Mouse (Mus musculus) C2C12 (cell line): ENCODE data around the gene Sox6. TPM values are rescaled to one million over a fixed set of nuclear protein-coding genes. Genes with fewer than 3 reads are reported as not detected.

Experiments used
- H3K27me3 ChIP-seq: one replicate; pipeline ENCODE4 v1.6.1; 2011; ENCODE audit not compliant: control insufficient read depth, insufficient read depth, insufficient read length
- H3K36me3 ChIP-seq: one replicate; pipeline ENCODE4 v1.6.1; 2011; ENCODE audit not compliant: control insufficient read depth, insufficient read depth
- H3K4me3 ChIP-seq: one replicate; pipeline ENCODE4 v1.5.1; 2011; ENCODE audit warnings: mild to moderate bottlenecking, control low read depth; ENCODE audit not compliant: poor library complexity, insufficient read depth, severe bottlenecking
- H3K79me2 ChIP-seq: one replicate; pipeline ENCODE4 v1.6.1; 2011; ENCODE audit not compliant: control insufficient read depth, insufficient read depth
- H3K79me3 ChIP-seq: one replicate; pipeline ENCODE4 v1.6.1; 2011; ENCODE audit warnings: low read depth, control low read depth
- H3ac ChIP-seq: one replicate; pipeline ENCODE3; 2011; ENCODE audit warnings: low read depth; ENCODE audit not compliant: control insufficient read depth, insufficient read length
- CEBPB ChIP-seq: IDR thresholded peaks from one replicate; pipeline ENCODE4 v1.6.1; 2011; ENCODE audit warnings: low read depth, mild to moderate bottlenecking, control low read depth, moderate library complexity
- CTCF ChIP-seq: IDR thresholded peaks from one replicate; pipeline ENCODE4 v1.5.1; 2011; ENCODE audit not compliant: control insufficient read depth, insufficient read depth, insufficient read length
- FOSL1 ChIP-seq: IDR thresholded peaks from one replicate; pipeline ENCODE4 v1.8.0; 2011; ENCODE audit warnings: mild to moderate bottlenecking, low read length; ENCODE audit not compliant: poor library complexity, insufficient read depth, severe bottlenecking
- MAX ChIP-seq: IDR thresholded peaks from one replicate; pipeline ENCODE4 v1.6.1; 2011; ENCODE audit warnings: mild to moderate bottlenecking, control low read depth
- MYOD1 ChIP-seq: IDR thresholded peaks from one replicate; pipeline ENCODE4 v1.6.1; 2011; ENCODE audit warnings: low read depth; ENCODE audit not compliant: control insufficient read depth, insufficient read length
- MYOG ChIP-seq: IDR thresholded peaks from one replicate; pipeline ENCODE4 v1.6.1; 2011; ENCODE audit not compliant: control insufficient read depth, insufficient read length; ENCODE audit errors: extremely low read depth
- USF1 ChIP-seq: IDR thresholded peaks from one replicate; pipeline ENCODE4 v1.6.1; 2011; ENCODE audit warnings: low read depth, mild to moderate bottlenecking, control low read depth, moderate library complexity
- polyA plus RNA-seq: library from polyadenylated mRNA; unstranded; fragments of >200 nt; fragmentation: generic; extraction: Trizol; gene quantifications from one replicate; pipeline ENCODE4 v1.2.1, GENCODE M21; 2012; ENCODE audit warnings: missing spikeins

Gene Sox6
- polyA plus RNA-seq, 1 experiment: 0.08 TPM

DNA sequence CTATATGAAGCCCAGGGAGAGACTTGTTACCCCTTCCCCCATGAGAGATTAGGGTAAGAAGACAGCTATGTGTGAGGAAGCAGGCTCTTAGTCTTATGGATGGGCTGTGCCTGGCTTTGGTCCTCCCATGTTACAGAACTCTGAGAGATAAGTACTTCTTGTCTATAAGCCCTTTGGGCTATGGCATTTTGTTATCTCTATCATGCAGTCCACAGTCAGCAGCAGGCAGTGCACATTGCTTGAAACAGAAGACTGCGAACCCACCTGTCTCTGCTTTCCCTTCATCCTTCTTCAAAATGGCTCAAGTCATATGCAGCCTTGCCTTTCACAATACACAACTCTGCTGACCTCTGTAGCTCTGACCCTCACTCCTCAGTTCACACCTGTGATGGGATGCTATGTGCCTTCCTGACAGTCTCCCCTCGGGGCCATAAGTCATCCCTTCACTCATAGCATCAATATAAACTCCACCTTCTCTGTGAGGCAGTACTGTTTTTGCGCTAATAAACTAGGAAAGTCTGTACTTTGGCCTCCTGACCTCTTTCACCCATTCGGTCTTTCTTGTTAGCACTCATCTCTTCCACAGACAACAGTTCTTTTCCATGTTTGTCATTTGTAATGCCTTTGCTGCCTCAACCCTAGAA lies 143.4 kb downstream of the Sox6 start:
- H3K36me3 ChIP-seq: no peaks in the 10 kb centered on the region
- TF ChIP-seq CTCF (no peak), FOSL1 (no peak)
- no peak overlapping the region for H3K4me3 ChIP-seq
- H3ac ChIP-seq: no peak overlapping the region
- H3K27me3 ChIP-seq: no peaks in the 10 kb centered on the region
- H3K79me2 ChIP-seq: no peaks in the 10 kb centered on the region
- no peaks in the 10 kb centered on the region for H3K79me3 ChIP-seq

DNA sequence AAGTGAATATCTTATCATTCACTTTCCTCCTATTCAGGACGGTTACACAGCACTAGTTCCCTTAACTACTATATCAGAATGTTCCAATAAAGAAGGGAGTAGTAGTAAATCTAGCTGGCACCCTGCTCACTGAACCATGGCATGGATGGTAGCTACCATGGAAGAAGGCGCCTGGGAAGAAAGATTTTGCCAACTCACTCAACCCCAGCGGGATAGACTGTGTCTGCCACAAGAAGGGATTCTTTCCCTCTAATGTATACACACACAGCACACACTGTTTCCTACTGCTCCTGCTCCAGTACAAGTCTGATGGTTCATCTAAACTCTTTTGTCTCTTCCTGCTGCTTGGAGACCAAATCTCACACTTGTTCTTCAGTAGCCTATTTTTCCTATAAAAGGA lies 147.1 kb downstream of the Sox6 start:
- Histone ChIP-seq H3K36me3 (no peaks in the 10 kb centered on the region), H3K4me3 (no peak overlapping the region), H3ac (no peak overlapping the region), H3K79me2 (no peaks in the 10 kb centered on the region), H3K79me3 (no peaks in the 10 kb centered on the region), H3K27me3 (no peaks in the 10 kb centered on the region)
- TF ChIP-seq FOSL1 (no peak), CTCF (no peak), CEBPB (no peak), MYOG (no peak), MAX (no peak), USF1 (no peak), MYOD1 (no peak)

DNA sequence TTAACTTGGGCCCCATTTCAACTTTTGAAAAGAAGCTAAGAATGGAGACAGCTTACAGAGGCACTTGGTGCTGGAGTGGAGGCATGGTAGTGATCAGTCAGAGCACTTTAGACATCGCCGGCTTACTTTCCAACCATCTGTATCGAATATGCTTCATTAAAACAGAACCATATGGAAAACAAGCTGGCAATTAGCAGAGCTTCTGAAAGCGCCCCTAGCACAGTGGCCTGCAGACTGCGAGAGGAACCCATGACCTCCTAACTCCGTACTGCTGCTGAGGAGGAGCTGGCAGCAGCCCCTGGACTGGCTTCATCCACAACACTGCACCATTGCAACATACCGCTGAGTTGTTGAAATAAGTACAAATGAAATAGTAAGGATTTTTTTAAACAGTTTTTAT lies 148.7 kb downstream of the Sox6 start:
- no peak for TF ChIP-seq MYOG
- TF ChIP-seq MYOD1: no peak
- no peak for TF ChIP-seq CTCF
- TF ChIP-seq FOSL1: no peak
- TF ChIP-seq USF1: no peak
- no peak for TF ChIP-seq MAX
- no peak for TF ChIP-seq CEBPB

DNA sequence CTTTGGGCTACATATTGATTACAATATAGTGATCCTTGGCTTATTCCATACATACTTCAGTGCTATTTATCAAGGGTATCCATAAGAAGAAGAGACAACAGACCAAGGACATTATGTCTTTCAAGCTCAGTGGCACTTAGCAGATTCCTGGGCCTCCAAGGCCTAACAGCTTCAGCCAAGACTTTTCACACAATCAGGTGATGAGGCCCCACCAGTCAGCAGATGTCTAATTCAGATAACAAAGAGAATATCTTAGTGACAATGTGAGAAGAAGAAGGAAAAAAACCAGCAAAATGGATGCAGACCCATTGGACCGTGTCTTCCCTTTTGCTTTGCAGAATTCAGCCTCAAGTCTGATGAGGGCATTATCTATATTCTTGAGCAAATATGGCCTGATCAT lies 150.0 kb downstream of the Sox6 start:
- TF ChIP-seq CTCF (no peak), FOSL1 (no peak), USF1 (no peak), MAX (no peak), MYOG (no peak), CEBPB (no peak), MYOD1 (no peak)
- no peak overlapping the region for H3K4me3 ChIP-seq
- H3K27me3 ChIP-seq: no peaks in the 10 kb centered on the region
- H3K79me3 ChIP-seq: no peaks in the 10 kb centered on the region
- H3K36me3 ChIP-seq: no peaks in the 10 kb centered on the region
- no peak overlapping the region for H3ac ChIP-seq
- no peaks in the 10 kb centered on the region for H3K79me2 ChIP-seq

More for the DNA sequence above, 148.7 kb downstream of the Sox6 start:
- Histone ChIP-seq H3K79me2 (no peaks in the 10 kb centered on the region), H3ac (no peak overlapping the region), H3K27me3 (no peaks in the 10 kb centered on the region), H3K4me3 (no peak overlapping the region), H3K36me3 (no peaks in the 10 kb centered on the region), H3K79me3 (no peaks in the 10 kb centered on the region)

DNA sequence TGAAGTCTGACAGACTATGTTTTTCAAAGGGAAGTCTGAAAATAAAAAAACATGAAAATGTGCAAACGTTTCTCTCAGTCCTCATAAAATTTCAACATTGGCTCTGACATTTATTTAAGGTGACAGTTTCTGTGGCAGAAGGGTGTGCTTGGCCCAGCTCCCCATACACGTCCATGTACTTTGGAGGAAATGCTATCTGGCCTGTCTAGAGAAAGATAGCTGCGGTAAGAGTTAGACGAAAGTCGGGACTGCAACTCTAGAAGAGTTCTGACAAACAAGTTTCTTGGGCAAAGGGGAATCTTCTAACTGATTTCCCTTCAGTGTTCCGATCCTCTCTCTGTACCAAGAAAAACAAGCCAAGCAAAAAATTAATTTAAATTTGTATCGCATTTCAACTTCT lies 150.5 kb downstream of the Sox6 start:
- TF ChIP-seq FOSL1 (no peak), MYOG (no peak), CTCF (no peak), USF1 (no peak), MYOD1 (no peak), MAX (no peak), CEBPB (no peak)
- no peaks in the 10 kb centered on the region for H3K79me2 ChIP-seq
- H3K4me3 ChIP-seq: no peak overlapping the region
- no peak overlapping the region for H3ac ChIP-seq
- H3K27me3 ChIP-seq: no peaks in the 10 kb centered on the region
- no peaks in the 10 kb centered on the region for H3K79me3 ChIP-seq
- no peaks in the 10 kb centered on the region for H3K36me3 ChIP-seq

DNA sequence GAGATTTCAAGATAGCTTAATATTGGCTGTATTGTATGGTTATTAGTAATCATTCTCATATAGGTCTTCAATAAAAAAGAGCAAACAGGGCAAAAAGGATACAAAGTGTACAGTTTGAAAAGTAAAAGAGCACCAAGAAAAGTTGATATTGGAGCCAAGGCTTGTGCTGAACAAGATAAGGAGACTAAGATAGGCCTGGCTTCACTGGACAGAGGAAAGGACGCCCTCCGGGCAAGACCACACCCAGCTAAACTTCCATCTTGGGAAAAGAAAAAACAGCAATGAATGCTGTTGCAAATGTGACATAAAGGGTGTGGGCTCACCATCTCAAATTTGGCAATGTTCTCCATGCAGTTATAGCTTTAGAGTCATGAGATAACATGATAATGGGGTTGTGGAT lies 165.7 kb downstream of the Sox6 start:
- Histone ChIP-seq H3K79me2 (no peaks in the 10 kb centered on the region), H3ac (no peak overlapping the region), H3K79me3 (no peaks in the 10 kb centered on the region), H3K4me3 (no peak overlapping the region), H3K36me3 (no peaks in the 10 kb centered on the region), H3K27me3 (no peaks in the 10 kb centered on the region)
- no peak for TF ChIP-seq CEBPB
- TF ChIP-seq MYOD1: no peak
- TF ChIP-seq MYOG: no peak
- no peak for TF ChIP-seq USF1
- TF ChIP-seq FOSL1: no peak
- TF ChIP-seq CTCF: no peak
- no peak for TF ChIP-seq MAX
